Mouse (Mus musculus) kidney, adult 9 months (tissue): ENCODE data around the gene Maf.

Experiments
- DNase-seq: peaks from one replicate; pipeline ENCODE4 v3.0.0; 2022

Gene Maf

DNA sequence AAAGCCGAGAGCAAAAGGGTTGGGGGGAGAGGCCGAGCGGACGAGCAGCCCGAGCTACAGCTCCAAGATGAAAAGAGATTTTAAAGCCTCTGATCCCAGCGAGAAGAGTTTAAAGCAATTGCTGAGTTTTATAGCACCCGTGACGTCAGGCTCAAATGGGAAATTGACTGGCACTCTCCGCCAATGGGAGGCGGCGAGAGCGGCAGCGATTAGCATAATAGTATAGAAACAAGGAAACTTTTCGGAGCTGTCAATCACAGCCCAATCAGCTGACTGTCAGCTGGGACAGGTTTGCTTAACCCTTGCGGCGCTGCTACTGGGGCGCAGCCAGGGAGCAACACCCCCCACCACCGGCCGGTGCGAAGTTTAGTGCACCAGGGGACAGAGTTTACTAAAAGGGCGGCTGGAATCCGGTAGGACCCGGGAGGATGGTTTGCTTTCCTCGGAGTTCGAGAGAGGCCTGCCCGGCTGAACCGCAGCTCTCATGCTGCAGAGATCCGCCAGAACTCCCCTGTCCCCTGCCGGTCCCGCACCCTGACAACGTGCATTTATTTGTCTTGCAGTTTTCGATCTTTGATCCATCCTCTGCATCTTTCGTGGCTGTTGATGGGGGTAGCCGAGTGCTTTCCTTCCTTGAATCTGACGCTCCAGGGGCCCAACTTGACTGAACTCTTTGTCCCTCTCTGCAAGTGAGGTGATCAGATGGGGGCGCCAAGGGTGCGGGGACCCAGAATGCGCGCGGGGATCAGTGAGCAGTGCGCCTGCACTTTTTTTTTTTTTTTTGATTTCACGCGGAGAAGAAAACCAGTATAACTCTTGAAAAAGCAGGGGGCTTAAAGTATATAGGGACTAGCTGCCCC, at the start of gene Maf:
TSS of gene Maf (minus strand) at position 64 of the 860 bp plus-strand sequence.
- DNase-seq = peak; percentile 98

DNA sequence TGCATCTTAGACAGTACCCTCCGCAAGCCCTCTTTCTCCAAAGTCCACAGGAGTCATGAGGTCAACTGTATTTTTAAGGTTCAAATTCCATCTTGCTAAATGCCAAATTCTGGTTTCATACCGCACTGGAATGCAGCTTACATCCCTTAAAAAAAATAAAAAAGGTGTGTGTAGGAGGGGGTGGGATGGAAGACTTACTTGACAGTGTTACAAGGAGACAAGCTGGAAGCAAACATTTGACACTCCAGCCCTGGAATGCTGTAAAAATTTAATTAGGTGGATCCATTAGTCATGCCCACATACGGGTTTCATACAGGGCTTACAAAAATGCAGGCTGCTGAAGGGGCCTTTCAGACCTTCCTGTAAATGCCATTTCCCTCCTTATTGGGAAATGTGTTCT, 49.4 kb upstream of the Maf start:
- DNase-seq = peak; percentile 69

- no peak for DNase-seq
These were observed 48.4 kb upstream of the Maf start for GRCm38 (mm10) chr8:115756027-115756426.

GRCm38 (mm10) chr8:115754694-115755093, 47.1 kb upstream of the Maf start:
- no peak for DNase-seq

DNA sequence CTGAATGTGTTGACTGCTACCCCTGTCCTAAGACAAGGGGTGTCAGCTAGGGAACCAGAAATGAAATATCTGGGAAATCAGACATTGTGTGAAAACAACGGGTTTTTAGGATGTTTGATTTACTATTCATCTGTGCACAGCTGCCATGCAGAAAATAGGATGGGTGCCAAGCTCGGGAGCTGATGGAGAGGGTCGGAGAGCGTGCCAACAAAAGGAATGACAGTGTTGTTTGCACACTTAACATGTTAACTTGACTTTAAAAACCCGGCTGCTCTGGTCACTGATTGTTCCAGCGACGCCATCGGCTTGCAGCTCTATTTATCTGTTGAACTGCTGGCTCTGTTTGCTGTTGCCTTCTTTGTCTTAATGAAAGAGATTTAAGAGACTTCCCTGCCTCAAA, 46.2 kb upstream of the Maf start:
- no peak for DNase-seq

GRCm38 (mm10) chr8:115747426-115747825, 39.8 kb upstream of the Maf start:
- DNase-seq = no peak

DNA sequence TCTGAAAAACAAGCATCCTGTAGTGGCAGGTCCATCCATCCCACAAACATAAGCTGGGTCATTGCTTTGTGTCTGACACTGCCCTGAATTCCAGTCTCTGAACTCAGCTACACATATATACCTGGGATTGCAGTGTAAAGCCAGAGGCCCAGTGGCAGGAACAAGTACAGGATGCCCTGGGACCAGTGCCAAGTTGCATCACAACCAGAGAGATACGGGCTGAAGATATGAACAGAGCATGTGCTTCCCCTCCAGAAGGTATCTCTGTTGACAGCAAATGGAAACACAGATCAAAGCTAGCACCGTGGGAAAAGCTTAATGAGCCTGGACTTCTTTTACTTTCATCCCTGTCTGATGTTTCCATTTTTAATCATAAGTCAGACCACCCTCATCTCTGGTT, 38.1 kb upstream of the Maf start:
- no peak for DNase-seq

GRCm38 (mm10) chr8:115743441-115743840, 35.8 kb upstream of the Maf start:
- no peak for DNase-seq

GRCm38 (mm10) chr8:115742646-115743045, 35.1 kb upstream of the Maf start:
- no peak for DNase-seq

- DNase-seq = no peak
These were observed 34.4 kb upstream of the Maf start for GRCm38 (mm10) chr8:115741964-115742363.

DNA sequence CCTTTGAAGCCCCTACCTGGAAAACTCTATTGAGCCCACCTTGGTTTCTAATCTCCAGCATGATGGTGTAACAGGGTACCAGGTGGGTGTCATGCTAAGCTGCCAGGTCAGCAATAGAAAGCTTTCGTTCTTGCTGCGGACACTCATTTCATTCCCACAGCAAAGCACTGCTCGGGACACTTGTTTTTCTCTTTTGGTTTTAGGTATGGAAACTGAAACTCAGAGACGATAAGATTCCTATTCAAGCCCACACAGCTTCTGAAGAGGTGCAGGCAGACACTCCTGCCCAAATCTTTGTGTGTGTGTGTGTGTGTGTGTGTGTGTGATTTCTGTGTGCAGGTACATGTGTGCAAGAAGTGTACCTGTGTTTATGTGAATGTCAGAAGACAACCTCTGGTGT, 32.2 kb upstream of the Maf start:
- no peak for DNase-seq

- no peak for DNase-seq
These were observed 24.8 kb upstream of the Maf start for GRCm38 (mm10) chr8:115732401-115732800.

- no peak for DNase-seq
These were observed 19.2 kb upstream of the Maf start for GRCm38 (mm10) chr8:115726807-115727206.

GRCm38 (mm10) chr8:115726231-115726630, 18.6 kb upstream of the Maf start:
- DNase-seq = no peak

- peak; percentile 94 for DNase-seq
These were observed 11.5 kb upstream of the Maf start for GRCm38 (mm10) chr8:115719126-115719525.

GRCm38 (mm10) chr8:115718621-115719020, 11.0 kb upstream of the Maf start:
- no peak for DNase-seq

DNA sequence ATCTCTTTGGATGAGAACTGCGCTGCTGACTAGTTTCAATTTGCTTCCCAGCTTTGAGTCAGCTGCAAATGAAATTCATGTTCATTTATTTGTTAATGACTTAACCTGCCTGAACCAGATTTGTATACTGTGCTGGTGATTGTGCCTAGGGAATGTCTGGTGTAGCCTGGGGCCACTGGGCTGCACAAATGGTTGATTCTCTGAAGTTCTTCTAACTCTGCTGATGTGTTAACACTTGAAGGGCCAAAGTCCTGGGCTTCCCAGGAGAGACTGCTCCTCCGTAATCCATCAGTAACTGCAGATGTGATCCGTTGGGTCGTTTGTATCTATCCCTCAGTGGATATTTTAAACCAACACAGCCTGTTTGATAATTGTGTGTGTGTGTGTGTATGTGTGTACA, 7.7 kb upstream of the Maf start:
- DNase-seq = peak; percentile 62

GRCm38 (mm10) chr8:115711106-115711505, 3.5 kb upstream of the Maf start:
- DNase-seq = peak; percentile 58

GRCm38 (mm10) chr8:115709931-115710330, 2.3 kb upstream of the Maf start:
- peak; percentile 84 for DNase-seq

DNA sequence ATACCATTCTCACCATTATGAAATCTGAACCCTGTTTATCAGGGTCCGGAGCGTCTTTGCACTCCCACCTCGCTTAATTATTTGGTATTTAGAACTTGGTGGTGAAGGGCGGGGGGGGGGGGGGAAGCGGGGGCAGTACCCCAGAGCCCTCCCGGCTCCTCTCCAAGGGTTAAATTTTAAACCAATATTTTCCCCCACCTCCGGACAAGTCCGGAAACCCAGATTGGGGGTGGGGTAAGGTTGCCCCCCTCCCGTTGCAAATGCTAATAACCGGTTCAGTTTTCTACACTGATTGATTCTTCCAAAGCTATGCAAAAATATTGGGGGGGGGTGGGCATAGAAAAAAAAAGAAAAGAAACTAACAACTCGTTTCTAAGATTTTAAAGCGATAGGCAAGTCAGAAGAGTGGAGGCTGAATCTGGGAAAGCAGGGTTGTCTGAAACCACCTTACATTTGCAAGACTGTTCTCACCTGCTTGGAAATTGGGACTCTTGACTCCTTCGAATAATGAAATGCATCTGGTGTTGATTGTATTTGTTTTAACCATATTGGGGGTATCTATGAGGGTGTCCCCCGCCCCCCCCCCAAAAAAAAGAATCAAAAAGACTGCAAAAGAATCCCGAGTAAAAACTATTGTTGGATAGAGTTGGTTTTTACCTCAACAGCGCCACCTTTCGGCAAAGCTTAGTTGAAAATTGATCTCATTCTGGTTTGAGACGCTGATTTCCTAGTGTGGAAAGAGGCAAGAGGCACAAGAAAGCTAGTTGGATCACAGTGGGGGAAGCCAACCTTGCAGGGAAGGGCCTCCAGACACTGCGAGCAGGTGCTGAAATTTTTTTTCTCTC, 1.6 kb upstream of the Maf start:
- peak; percentile 93 for DNase-seq

DNA sequence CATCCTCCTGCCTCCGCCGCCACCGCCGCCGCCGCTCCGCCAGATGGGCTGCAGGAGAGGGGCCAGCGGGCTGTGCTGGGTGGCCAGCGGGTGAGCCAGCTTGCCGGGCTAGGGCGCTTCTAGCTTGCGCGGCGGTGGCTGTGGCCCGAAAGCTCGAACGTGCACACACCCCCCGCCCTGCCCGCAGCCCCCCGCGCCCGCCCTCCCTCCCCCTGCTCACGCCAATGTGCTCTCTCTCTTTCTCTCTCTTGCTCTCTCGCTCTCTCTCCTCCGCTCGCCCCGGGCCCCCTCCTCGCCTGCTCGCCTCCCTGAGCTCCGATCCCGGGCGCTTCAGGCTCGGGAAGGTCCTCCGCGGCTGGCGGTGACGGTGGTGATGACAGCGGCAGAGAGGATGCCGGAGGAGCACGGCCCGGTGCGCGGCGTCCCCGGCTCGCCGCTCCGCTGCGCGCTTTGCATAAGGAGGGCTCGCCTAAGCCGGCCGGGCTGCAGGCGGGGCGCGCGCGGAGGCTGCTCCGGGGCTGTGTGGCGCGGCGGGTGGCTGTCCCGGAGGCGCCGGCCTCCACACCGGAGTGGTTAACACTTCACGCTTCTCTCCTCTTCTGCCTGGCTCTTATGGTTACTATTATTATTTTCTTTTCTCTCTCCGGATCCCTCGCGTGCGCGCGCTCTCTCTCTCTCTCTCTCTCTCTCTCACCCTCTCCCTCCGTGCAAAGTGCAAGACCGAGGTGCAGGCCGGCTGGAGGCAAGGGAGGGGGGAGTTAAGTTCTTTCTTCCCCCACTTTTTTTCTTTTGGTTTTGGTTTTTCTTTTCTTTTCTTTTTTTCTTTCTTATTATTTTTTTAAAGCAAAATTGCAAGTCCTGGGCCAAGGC, 498 bp downstream of the Maf start:
- peak; percentile 61 for DNase-seq

DNA sequence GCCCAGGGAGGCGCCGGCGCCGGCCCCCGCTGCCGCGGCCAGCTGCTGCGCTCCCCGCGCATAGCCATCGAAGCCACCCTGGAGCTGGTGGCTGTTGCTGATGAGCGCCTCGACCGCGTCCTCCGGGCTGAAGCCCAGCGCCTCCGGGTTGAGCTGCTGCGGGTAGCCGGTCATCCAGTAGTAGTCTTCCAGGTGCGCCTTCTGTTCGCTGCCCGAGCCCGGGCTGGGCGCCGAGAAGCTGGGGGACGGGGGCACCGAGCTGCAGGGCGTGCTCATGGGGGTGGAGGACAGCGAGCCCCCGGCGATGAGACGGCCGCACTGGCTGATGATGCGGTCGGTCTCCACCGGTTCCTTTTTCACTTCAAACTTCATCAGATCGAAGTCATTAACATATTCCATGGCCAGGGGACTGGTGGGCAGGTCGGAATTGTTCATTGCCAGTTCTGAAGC, 1.2 kb downstream of the Maf start:
- no peak for DNase-seq

- DNase-seq = peak; percentile 49
These were observed 1.9 kb downstream of the Maf start for GRCm38 (mm10) chr8:115705591-115706110.
